Mouse (Mus musculus): ENCODE results near the gene Ak8. TPM values are rescaled to one million over a fixed set of nuclear protein-coding genes. Genes with fewer than 3 reads are reported as not detected.

Ak8 gene
- polyA plus RNA-seq, 1 experiment from 2014 or later, result 1.3 TPM

- 92% methylated on average over 8 of the region's 8 CpGs for WGBS
- DNase-seq (ENCODE audit: low spot score) (no peak), ATAC-seq (replicated peaks; ENCODE audit: low FRiP score, low read depth) (no peak)
- Histone ChIP-seq H3K9me3 (replicated peaks; ENCODE audit: low read length) (no peaks in the 10 kb centered on the region), H3K36me3 (ENCODE audit: insufficient read depth, low read length) (peaks cover 55% of the 10 kb centered on the region), H3K27me3 (ENCODE audit: insufficient read depth, low read length) (no peaks in the 10 kb centered on the region), H3K4me1 (replicated peaks; ENCODE audit: insufficient read depth, low read length) (no peaks in the 10 kb centered on the region), H3K9ac (ENCODE audit: low read depth, low read length) (no peak overlapping the region), H3K27ac (no peak overlapping the region), H3K4me2 (ENCODE audit: low read length) (no peak overlapping the region), H3K4me3 (replicated peaks; ENCODE audit: low read depth, low read length) (no peak overlapping the region)
- TF ChIP-seq CTCF (IDR thresholded peaks at IDR 0.05; ENCODE audit: low read depth), result no peak
Measured at GRCm38 (mm10) chr2:28860678-28861423, 160.9 kb downstream of the Ak8 start.

Small RNA genes lying within 50 kb of the gene (microRNA-seq; reads per million reads assigned to microRNA genes)
- gene Mir3088, result 1.8 reads per million

Other genes starting within 250 kb of the Ak8 start
- gene 1700007K13Rik, start 233.8 kb upstream of the Ak8 start, polyA plus RNA-seq (2015; fragmentation: Nextera tagmentation; extraction: Ambion mirVana), result 0.22 and 0.49 TPM in 2 replicates
- gene Mrps2, start 232.1 kb upstream of the Ak8 start, polyA plus RNA-seq (2015; fragmentation: Nextera tagmentation; extraction: Ambion mirVana), result 51.9 and 54.1 TPM in 2 replicates
- gene Gbgt1, start 203.3 kb upstream of the Ak8 start, polyA plus RNA-seq (2015; fragmentation: Nextera tagmentation; extraction: Ambion mirVana), result 2.4 and 3.8 TPM in 2 replicates
- gene Gm10134, start 194.1 kb upstream of the Ak8 start, polyA plus RNA-seq (2015; fragmentation: Nextera tagmentation; extraction: Ambion mirVana), result 10.2 and 11.1 TPM in 2 replicates
- 16.0 and 18.1 TPM in 2 replicates for gene Ralgds, start 187.0 kb upstream of the Ak8 start, polyA plus RNA-seq (2015; fragmentation: Nextera tagmentation; extraction: Ambion mirVana)
- gene Cel, start 136.8 kb upstream of the Ak8 start, polyA plus RNA-seq (2015; fragmentation: Nextera tagmentation; extraction: Ambion mirVana), result not detected in 2 replicates
- gene Gtf3c5, start 116.4 kb upstream of the Ak8 start, polyA plus RNA-seq (2015; fragmentation: Nextera tagmentation; extraction: Ambion mirVana), result 19.6 and 22.4 TPM in 2 replicates
- 0.09 TPM in 1 of 2 replicates, not detected in the other for gene Gfi1b, start 78.2 kb upstream of the Ak8 start, polyA plus RNA-seq (2015; fragmentation: Nextera tagmentation; extraction: Ambion mirVana)
- gene Tsc1, start 58.9 kb upstream of the Ak8 start, polyA plus RNA-seq (2015; fragmentation: Nextera tagmentation; extraction: Ambion mirVana), result 9.5 and 10.6 TPM in 2 replicates
- 2.0 and 2.5 TPM in 2 replicates for gene Spaca9, start 437 bp upstream of the Ak8 start, polyA plus RNA-seq (2015; fragmentation: Nextera tagmentation; extraction: Ambion mirVana)
- 9.3 and 9.9 TPM in 2 replicates for gene Gtf3c4, start 140.2 kb downstream of the Ak8 start, polyA plus RNA-seq (2015; fragmentation: Nextera tagmentation; extraction: Ambion mirVana)
- gene Ddx31, start 140.2 kb downstream of the Ak8 start, polyA plus RNA-seq (2015; fragmentation: Nextera tagmentation; extraction: Ambion mirVana), result 8.7 and 9.7 TPM in 2 replicates
- not detected in 2 replicates for gene Barhl1, start 216.5 kb downstream of the Ak8 start, polyA plus RNA-seq (2015; fragmentation: Nextera tagmentation; extraction: Ambion mirVana)

Data from kidney, postnatal 0 days (tissue).